Mouse (Mus musculus) thymus, adult 2 months (tissue): ENCODE results near the gene Syt16.

Experiments
- CTCF ChIP-seq: fragments of 200-500 bp; IDR thresholded peaks from 2 replicates; pipeline ENCODE4 v1.5.1; 2012; ENCODE audit warnings: mild to moderate bottlenecking, control low read depth, low read length, moderate library complexity, borderline replicate concordance; ENCODE audit not compliant: control insufficient read depth, poor library complexity, insufficient read depth; ENCODE audit errors: extremely low read depth
- POLR2A ChIP-seq: fragments of 200-500 bp; IDR thresholded peaks from 2 replicates; pipeline ENCODE4 v1.6.1; 2012; ENCODE audit warnings: mild to moderate bottlenecking, low read length, control low read depth, moderate library complexity; ENCODE audit not compliant: control insufficient read depth, poor library complexity, insufficient read depth; ENCODE audit errors: extremely low read depth

DNA sequence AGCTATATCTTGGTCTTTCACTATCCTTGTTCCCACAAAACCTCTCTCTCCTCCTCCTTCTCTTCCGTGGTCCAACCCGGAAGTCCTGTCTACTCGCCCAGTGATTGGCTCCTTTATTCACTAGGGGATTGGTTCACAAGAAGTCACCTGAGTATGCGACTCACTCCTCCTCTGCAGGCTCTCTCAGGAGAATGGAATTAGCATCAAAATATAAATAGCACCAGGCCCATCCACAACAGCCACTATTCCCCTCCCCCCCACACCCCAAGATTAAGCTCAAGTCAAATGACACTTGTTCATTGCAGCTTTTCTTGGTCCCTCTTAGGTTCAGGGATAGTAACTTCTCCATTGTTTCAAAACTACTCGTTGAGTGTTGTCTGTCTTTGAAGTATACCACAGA lies 324.5 kb downstream of the Syt16 start:
- no peak for TF ChIP-seq POLR2A
- TF ChIP-seq CTCF, result no peak
